Mouse (Mus musculus): Measurements from ENCODE around the gene Rfx4.

DNA sequence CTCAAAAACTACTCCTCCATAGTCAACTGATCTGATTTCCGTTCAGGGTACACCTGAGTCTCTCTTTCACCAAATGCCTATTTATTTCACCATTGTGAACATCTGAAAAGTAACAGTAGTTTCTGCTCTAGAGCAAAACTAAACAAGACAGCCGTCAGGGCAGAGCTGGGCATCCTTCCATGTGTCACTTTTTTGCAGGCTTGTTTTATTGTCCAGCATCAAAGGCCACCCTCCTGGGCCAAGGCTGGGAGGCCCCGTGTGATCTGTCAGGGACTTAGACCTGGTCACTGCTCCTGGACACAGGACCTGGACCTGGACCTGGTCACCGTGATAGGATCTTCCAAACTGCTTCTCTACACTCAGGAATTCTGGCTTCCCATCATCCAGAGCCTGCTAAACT is 116.1 kb downstream of the Rfx4 start:
- TF ChIP-seq CTCF (IDR thresholded peaks at IDR 0.05; ENCODE audit: borderline replicate concordance, extremely low read depth, insufficient read depth, insufficient read length) (no peak), POLR2A (IDR thresholded peaks at IDR 0.05; ENCODE audit: borderline replicate concordance, extremely low read depth, insufficient read depth, insufficient read length, poor library complexity, severe bottlenecking) (no peak)
